Mouse (Mus musculus) stomach, postnatal 0 days (tissue): ENCODE data around the gene Bcar3. TPM values are rescaled to one million over a fixed set of nuclear protein-coding genes. Genes with fewer than 3 reads are reported as not detected.

Experiments used
- ATAC-seq: fragments of 200-750 bp; cut with Nextera tagmentation; 2 replicates; pipeline ENCODE4 v1.8.0; 2017; ENCODE audit not compliant: low FRiP score, low TSS enrichment
- DNase-seq: peaks from one replicate; pipeline ENCODE4 v3.0.0-alpha.2; 2016; ENCODE audit warnings: low spot score
- H3K27ac ChIP-seq: fragments of 300-500 bp; sonication (generic); replicated peaks from 2 replicates; pipeline ENCODE4 v1.5.1; 2014; ENCODE audit warnings: mild to moderate bottlenecking, control low read depth
- H3K27me3 ChIP-seq: fragments of 300-500 bp; sonication (generic); 2 replicates; pipeline ENCODE4 v1.6.1; 2014; ENCODE audit warnings: low read length; ENCODE audit not compliant: control insufficient read depth, insufficient read depth
- H3K36me3 ChIP-seq: fragments of 300-500 bp; sonication (generic); 2 replicates; pipeline ENCODE4 v1.6.1; 2014; ENCODE audit warnings: low read length, mixed read lengths; ENCODE audit not compliant: control insufficient read depth, insufficient read depth
- H3K4me1 ChIP-seq: fragments of 300-500 bp; sonication (generic); replicated peaks from 2 replicates; pipeline ENCODE4 v1.6.1; 2014; ENCODE audit warnings: antibody characterized with exemption; ENCODE audit not compliant: control insufficient read depth, insufficient read depth
- H3K4me2 ChIP-seq: fragments of 300-500 bp; sonication (generic); replicated peaks from 2 replicates; pipeline ENCODE4 v1.6.1; 2014; ENCODE audit warnings: low read depth, mild to moderate bottlenecking, control low read depth, moderate library complexity
- H3K4me3 ChIP-seq: fragments of 300-500 bp; sonication (generic); 2 replicates; pipeline ENCODE4 v1.5.1; 2014; ENCODE audit warnings: low read depth, low read length, control low read depth
- H3K9ac ChIP-seq: fragments of 300-500 bp; sonication (generic); 2 replicates; pipeline ENCODE4 v1.6.1; 2014; ENCODE audit warnings: mild to moderate bottlenecking, low read length, control low read depth, mixed read lengths
- H3K9me3 ChIP-seq: fragments of 300-500 bp; sonication (generic); 2 replicates; pipeline ENCODE4 v1.6.1; 2016; ENCODE audit warnings: low read length; ENCODE audit not compliant: control insufficient read depth
- CTCF ChIP-seq: IDR thresholded peaks from 2 replicates; pipeline ENCODE4 v1.5.1; 2016; ENCODE audit warnings: antibody characterized with exemption, low read depth, mild to moderate bottlenecking, moderate library complexity
- EP300 ChIP-seq: optimal IDR thresholded peaks from 2 replicates; pipeline ENCODE3; 2016; ENCODE audit warnings: antibody characterized with exemption
- WGBS: fragments of 180-500 bp; shearing (Covaris S2); extraction: QIAGEN DNeasy Blood & Tissue Kit; methylation state at CpG from one replicate; pipeline ENCODE4 v1.1.7; 2014; 5-methylcytosine and 5-hydroxymethylcytosine counted together
- polyA plus RNA-seq: library from polyadenylated mRNA; unstranded; fragments of >200 nt; fragmentation: Nextera tagmentation; extraction: Ambion mirVana; gene quantifications from 2 replicates; pipeline ENCODE4 v1.2.1, GENCODE M21; 2015

The Bcar3 gene
- polyA plus RNA-seq, 1 experiment from 2014 or later = 12.6 TPM

- WGBS = 77% methylated on average over 8 of the region's 8 CpGs
- no peak overlapping the region for H3K4me3 ChIP-seq
- no peak overlapping the region for H3K27ac ChIP-seq
Observed at GRCm38 (mm10) chr3:122406416-122406815, 112.5 kb downstream of the Bcar3 start.

GRCm38 (mm10) chr3:122407757-122408156 lies 113.8 kb downstream of the Bcar3 start:
- Histone ChIP-seq H3K4me1 (no peaks in the 10 kb centered on the region), H3K36me3 (no peaks in the 10 kb centered on the region), H3K27me3 (no peaks in the 10 kb centered on the region), H3K4me2 (no peak overlapping the region), H3K27ac (no peak overlapping the region), H3K4me3 (no peak overlapping the region), H3K9ac (no peak overlapping the region), H3K9me3 (no peaks in the 10 kb centered on the region)
- TF ChIP-seq EP300 = no peak
- TF ChIP-seq CTCF = no peak
- 83% methylated on average over 6 of the region's 6 CpGs for WGBS
- ATAC-seq (no peak), DNase-seq (no peak)

More at GRCm38 (mm10) chr3:122406416-122406815, 112.5 kb downstream of the Bcar3 start:
- H3K4me1 ChIP-seq = no peaks in the 10 kb centered on the region
- H3K9me3 ChIP-seq = no peaks in the 10 kb centered on the region
- DNase-seq (no peak), ATAC-seq (no peak)
- no peak overlapping the region for H3K9ac ChIP-seq
- TF ChIP-seq CTCF = no peak
- TF ChIP-seq EP300 = no peak
- no peaks in the 10 kb centered on the region for H3K36me3 ChIP-seq
- no peak overlapping the region for H3K4me2 ChIP-seq
- H3K27me3 ChIP-seq = no peaks in the 10 kb centered on the region

GRCm38 (mm10) chr3:122408798-122409311 lies 114.9 kb downstream of the Bcar3 start:
- H3K4me3 ChIP-seq = no peak overlapping the region
- no peaks in the 10 kb centered on the region for H3K36me3 ChIP-seq
- DNase-seq (no peak), ATAC-seq (0 out of 2 replicates have a peak, but pooled peaks have one; percentile 56)
- no peak overlapping the region for H3K27ac ChIP-seq
- no peak for TF ChIP-seq EP300
- TF ChIP-seq CTCF = no peak
- no peak overlapping the region for H3K9ac ChIP-seq
- 63% methylated on average over 15 of the region's 15 CpGs for WGBS
- no peak overlapping the region for H3K4me2 ChIP-seq
- no peaks in the 10 kb centered on the region for H3K4me1 ChIP-seq
- no peaks in the 10 kb centered on the region for H3K27me3 ChIP-seq
- H3K9me3 ChIP-seq = no peaks in the 10 kb centered on the region

GRCm38 (mm10) chr3:122411590-122411989 lies 117.7 kb downstream of the Bcar3 start:
- WGBS = 60% methylated on average over 2 of the region's 2 CpGs
- DNase-seq (no peak), ATAC-seq (no peak)
- H3K27ac ChIP-seq = no peak overlapping the region
- H3K36me3 ChIP-seq = no peaks in the 10 kb centered on the region
- H3K9me3 ChIP-seq = no peaks in the 10 kb centered on the region
- no peaks in the 10 kb centered on the region for H3K4me1 ChIP-seq
- no peak for TF ChIP-seq EP300
- no peak for TF ChIP-seq CTCF
- no peaks in the 10 kb centered on the region for H3K27me3 ChIP-seq
- no peak overlapping the region for H3K9ac ChIP-seq
- no peak overlapping the region for H3K4me2 ChIP-seq
- no peak overlapping the region for H3K4me3 ChIP-seq

GRCm38 (mm10) chr3:122413729-122414561 lies 120.0 kb downstream of the Bcar3 start:
- ATAC-seq (no peak), DNase-seq (no peak)
- Histone ChIP-seq H3K9ac (0 out of 2 replicates have a peak overlapping the region, but pooled peaks have one; percentile 13), H3K4me2 (peak overlapping the region; percentile 29; the same call in 1 of the 2 replicates), H3K4me1 (no peaks in the 10 kb centered on the region), H3K9me3 (no peaks in the 10 kb centered on the region), H3K36me3 (no peaks in the 10 kb centered on the region), H3K27ac (no peak overlapping the region), H3K4me3 (no peak overlapping the region), H3K27me3 (no peaks in the 10 kb centered on the region)
- 25% methylated on average over 17 of the region's 17 CpGs for WGBS
- TF ChIP-seq CTCF (no peak), EP300 (no peak)

- H3K4me2 ChIP-seq = no peak overlapping the region
- DNase-seq = no peak
- 65% methylated on average over 8 of the region's 8 CpGs for WGBS
- no peak overlapping the region for H3K9ac ChIP-seq
- no peak for ATAC-seq
- H3K36me3 ChIP-seq = no peaks in the 10 kb centered on the region
- H3K4me1 ChIP-seq = no peaks in the 10 kb centered on the region
- no peaks in the 10 kb centered on the region for H3K9me3 ChIP-seq
- H3K4me3 ChIP-seq = no peak overlapping the region
- no peaks in the 10 kb centered on the region for H3K27me3 ChIP-seq
- TF ChIP-seq CTCF = no peak
- TF ChIP-seq EP300 = no peak
- H3K27ac ChIP-seq = no peak overlapping the region
Observed at GRCm38 (mm10) chr3:122414868-122415267, 120.9 kb downstream of the Bcar3 start.
